Mouse (Mus musculus): ENCODE measurements around the gene Amigo1. TPM values are rescaled to one million over a fixed set of nuclear protein-coding genes. Genes with fewer than 3 reads are reported as not detected.

Gene Amigo1
- total and polyA plus RNA-seq, 3 experiments: 0.46 to 0.98 (median 0.66) TPM

DNA sequence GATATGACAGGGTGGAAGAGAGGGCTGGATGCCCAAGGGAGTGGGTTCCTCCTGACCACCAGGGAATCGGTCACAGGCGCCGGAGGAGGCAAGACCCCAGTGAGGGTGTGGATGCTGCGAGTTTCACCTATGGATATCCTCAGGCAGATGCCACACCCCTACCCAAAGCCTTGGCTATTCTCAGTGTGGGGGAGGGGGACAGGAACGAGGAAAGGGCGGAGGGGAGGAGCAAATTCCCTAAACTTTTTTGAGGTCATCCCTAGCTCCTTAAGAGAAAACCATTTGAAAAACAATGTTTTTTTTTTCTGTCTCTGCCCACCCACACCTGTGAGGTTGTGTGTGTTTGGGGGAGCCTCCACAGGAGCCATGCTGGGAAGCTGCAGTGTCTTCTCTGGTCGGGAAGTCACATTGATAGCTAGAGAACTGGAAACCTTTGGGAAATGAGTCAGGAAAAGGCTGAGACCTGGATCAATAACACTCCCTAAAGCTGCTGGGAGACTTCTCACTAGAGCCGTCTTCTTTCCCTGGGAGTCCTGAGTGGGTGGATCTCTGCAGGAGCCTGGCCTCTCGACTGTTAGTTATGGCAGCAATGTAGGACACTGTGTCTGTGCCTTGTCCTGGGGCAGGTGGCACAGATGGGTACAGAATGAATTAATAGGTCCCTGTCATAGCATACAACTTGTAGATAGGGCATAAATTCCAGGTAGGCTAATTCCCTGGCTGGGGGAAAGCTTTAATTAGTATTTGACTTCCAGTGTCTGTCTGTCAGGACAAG is 2.8 kb downstream of the Amigo1 start:
- ATAC-seq (ENCODE audit: extremely low read depth, insufficient number of reproducible peaks, low FRiP score, poor library complexity, severe bottlenecking) (no peak), DNase-seq (ENCODE audit: low spot score) (no peak)
- no peak overlapping the region for H3K4me3 ChIP-seq (ENCODE audit: low read depth, low read length)
- no peaks in the 10 kb centered on the region for H3K9me3 ChIP-seq (replicated peaks)
- peaks cover 44% of the 10 kb centered on the region for H3K27me3 ChIP-seq (ENCODE audit: insufficient read depth, low read length)
- peaks cover 12% of the 10 kb centered on the region for H3K36me3 ChIP-seq (replicated peaks)
- TF ChIP-seq TAL1 (conservative IDR thresholded peaks at IDR 0.05; ENCODE audit: low read depth, low read length) (no peak), GATA1 (IDR thresholded peaks at IDR 0.05; ENCODE audit: borderline replicate concordance, low read length) (no peak), POLR2AphosphoS5 (IDR thresholded peaks at IDR 0.05; ENCODE audit: insufficient replicate concordance, low read depth, low read length) (no peak), CTCF (IDR thresholded peaks at IDR 0.05; ENCODE audit: low read depth, low read length) (no peak), GATA2 (IDR thresholded peaks at IDR 0.05; ENCODE audit: borderline replicate concordance, low read depth, low read length) (no peak)
- H3K4me1 ChIP-seq (ENCODE audit: insufficient read depth, low read depth, low read length): peaks cover 31% of the 10 kb centered on the region

DNA sequence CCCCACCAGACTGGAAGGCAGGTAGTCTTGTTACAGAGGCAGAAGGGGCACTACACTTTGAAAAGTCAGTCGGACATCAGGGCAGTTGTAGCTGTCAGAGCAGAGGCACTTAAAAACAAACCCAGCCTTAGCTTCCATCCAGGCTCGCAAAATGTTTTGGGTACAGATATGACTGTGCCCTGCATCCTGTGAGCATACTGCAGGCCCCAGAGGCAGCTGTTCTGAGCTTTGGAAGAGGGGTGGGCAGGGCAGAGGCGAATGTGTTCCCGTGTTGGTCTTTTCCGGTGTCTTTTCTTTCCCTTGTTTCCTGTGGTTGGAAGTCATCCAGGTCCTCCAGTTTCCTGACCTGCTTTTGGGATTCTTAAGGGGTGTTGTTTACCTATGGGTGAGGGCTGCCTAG is 3.8 kb downstream of the Amigo1 start:
- ATAC-seq (ENCODE audit: extremely low read depth, insufficient number of reproducible peaks, low FRiP score, poor library complexity, severe bottlenecking): no peak
- no peak for TF ChIP-seq GATA2 (IDR thresholded peaks at IDR 0.05; ENCODE audit: borderline replicate concordance, low read depth, low read length)
- TF ChIP-seq GATA1 (IDR thresholded peaks at IDR 0.05; ENCODE audit: borderline replicate concordance, low read length): no peak
- TF ChIP-seq CTCF (IDR thresholded peaks at IDR 0.05; ENCODE audit: low read depth, low read length): no peak
- TF ChIP-seq POLR2AphosphoS5 (IDR thresholded peaks at IDR 0.05; ENCODE audit: insufficient replicate concordance, low read depth, low read length): no peak
- TF ChIP-seq TAL1 (conservative IDR thresholded peaks at IDR 0.05; ENCODE audit: low read depth, low read length): no peak
- Histone ChIP-seq H3K27me3 (ENCODE audit: insufficient read depth, low read length) (peaks cover 38% of the 10 kb centered on the region), H3K4me3 (ENCODE audit: low read depth, low read length) (no peak overlapping the region), H3K36me3 (replicated peaks) (peaks cover 17% of the 10 kb centered on the region), H3K4me1 (ENCODE audit: insufficient read depth, low read depth, low read length) (peaks cover 33% of the 10 kb centered on the region), H3K9me3 (replicated peaks) (no peaks in the 10 kb centered on the region)
- no peak for DNase-seq (ENCODE audit: low spot score)

GRCm38 (mm10) chr3:108193686-108194085 is 7.6 kb downstream of the Amigo1 start:
- peaks cover 51% of the 10 kb centered on the region for H3K36me3 ChIP-seq (replicated peaks)
- H3K4me1 ChIP-seq (ENCODE audit: insufficient read depth, low read depth, low read length): peaks cover 14% of the 10 kb centered on the region
- H3K27me3 ChIP-seq (ENCODE audit: insufficient read depth, low read length): peaks cover 7% of the 10 kb centered on the region
- no peak for TF ChIP-seq POLR2AphosphoS5 (IDR thresholded peaks at IDR 0.05; ENCODE audit: insufficient replicate concordance, low read depth, low read length)
- TF ChIP-seq GATA2 (IDR thresholded peaks at IDR 0.05; ENCODE audit: borderline replicate concordance, low read depth, low read length): no peak
- no peak for TF ChIP-seq CTCF (IDR thresholded peaks at IDR 0.05; ENCODE audit: low read depth, low read length)
- no peak for TF ChIP-seq GATA1 (IDR thresholded peaks at IDR 0.05; ENCODE audit: borderline replicate concordance, low read length)
- no peak for TF ChIP-seq TAL1 (conservative IDR thresholded peaks at IDR 0.05; ENCODE audit: low read depth, low read length)
- no peaks in the 10 kb centered on the region for H3K9me3 ChIP-seq (replicated peaks)
- H3K4me3 ChIP-seq (ENCODE audit: low read depth, low read length): no peak overlapping the region
- no peak for ATAC-seq (ENCODE audit: extremely low read depth, insufficient number of reproducible peaks, low FRiP score, poor library complexity, severe bottlenecking)
- DNase-seq (ENCODE audit: low spot score): no peak

- H3K36me3 ChIP-seq (replicated peaks): peaks cover 60% of the 10 kb centered on the region
- no peak for ATAC-seq (ENCODE audit: extremely low read depth, insufficient number of reproducible peaks, low FRiP score, poor library complexity, severe bottlenecking)
- H3K4me1 ChIP-seq (ENCODE audit: insufficient read depth, low read depth, low read length): peaks cover 28% of the 10 kb centered on the region
- DNase-seq (ENCODE audit: low spot score): no peak
- H3K27me3 ChIP-seq (ENCODE audit: insufficient read depth, low read length): no peaks in the 10 kb centered on the region
- H3K4me3 ChIP-seq (ENCODE audit: low read depth, low read length): no peak overlapping the region
- TF ChIP-seq CTCF (IDR thresholded peaks at IDR 0.05; ENCODE audit: low read depth, low read length) (no peak), GATA1 (IDR thresholded peaks at IDR 0.05; ENCODE audit: borderline replicate concordance, low read length) (no peak), TAL1 (conservative IDR thresholded peaks at IDR 0.05; ENCODE audit: low read depth, low read length) (no peak), POLR2AphosphoS5 (IDR thresholded peaks at IDR 0.05; ENCODE audit: insufficient replicate concordance, low read depth, low read length) (no peak), GATA2 (IDR thresholded peaks at IDR 0.05; ENCODE audit: borderline replicate concordance, low read depth, low read length) (no peak)
- H3K9me3 ChIP-seq (replicated peaks): no peaks in the 10 kb centered on the region
Observed at GRCm38 (mm10) chr3:108195287-108195686, 9.2 kb downstream of the Amigo1 start.

- H3K4me3 ChIP-seq (ENCODE audit: low read depth, low read length): no peak overlapping the region
- H3K9me3 ChIP-seq (replicated peaks): no peaks in the 10 kb centered on the region
- peaks cover 28% of the 10 kb centered on the region for H3K4me1 ChIP-seq (ENCODE audit: insufficient read depth, low read depth, low read length)
- no peak for TF ChIP-seq CTCF (IDR thresholded peaks at IDR 0.05; ENCODE audit: low read depth, low read length)
- no peak for TF ChIP-seq GATA1 (IDR thresholded peaks at IDR 0.05; ENCODE audit: borderline replicate concordance, low read length)
- no peak for TF ChIP-seq TAL1 (conservative IDR thresholded peaks at IDR 0.05; ENCODE audit: low read depth, low read length)
- TF ChIP-seq POLR2AphosphoS5 (IDR thresholded peaks at IDR 0.05; ENCODE audit: insufficient replicate concordance, low read depth, low read length): no peak
- TF ChIP-seq GATA2 (IDR thresholded peaks at IDR 0.05; ENCODE audit: borderline replicate concordance, low read depth, low read length): no peak
- peaks cover 60% of the 10 kb centered on the region for H3K36me3 ChIP-seq (replicated peaks)
- no peak for DNase-seq (ENCODE audit: low spot score)
- no peaks in the 10 kb centered on the region for H3K27me3 ChIP-seq (ENCODE audit: insufficient read depth, low read length)
- ATAC-seq (ENCODE audit: extremely low read depth, insufficient number of reproducible peaks, low FRiP score, poor library complexity, severe bottlenecking): no peak
Observed at GRCm38 (mm10) chr3:108195941-108196590, 9.9 kb downstream of the Amigo1 start.

DNA sequence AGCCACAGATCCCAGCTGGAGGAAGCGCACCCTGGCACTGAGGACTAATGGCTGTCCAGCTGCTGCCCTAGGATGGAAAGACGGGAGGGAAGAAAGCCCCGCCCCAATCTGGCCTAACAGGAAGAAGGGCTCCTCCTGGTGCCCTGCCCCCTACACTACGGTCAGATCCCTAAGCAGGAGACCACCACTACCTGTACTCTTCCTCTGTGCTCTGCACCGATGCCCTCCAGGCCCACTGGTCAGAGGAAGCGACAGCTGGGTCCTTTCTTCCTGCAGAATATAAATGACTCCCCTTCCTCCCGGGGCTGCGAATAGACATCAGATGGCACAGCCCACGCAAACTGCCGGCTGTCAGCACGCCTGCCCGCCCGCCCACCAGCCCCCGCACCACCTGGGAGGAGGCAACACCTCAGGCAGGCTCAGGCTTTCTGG is 10.9 kb downstream of the Amigo1 start:
- ATAC-seq (ENCODE audit: extremely low read depth, insufficient number of reproducible peaks, low FRiP score, poor library complexity, severe bottlenecking): no peak
- no peak for DNase-seq (ENCODE audit: low spot score)
- Histone ChIP-seq H3K4me1 (ENCODE audit: insufficient read depth, low read depth, low read length) (peaks cover 36% of the 10 kb centered on the region), H3K36me3 (replicated peaks) (peaks cover 68% of the 10 kb centered on the region), H3K27me3 (ENCODE audit: insufficient read depth, low read length) (no peaks in the 10 kb centered on the region), H3K4me3 (ENCODE audit: low read depth, low read length) (no peak overlapping the region), H3K9me3 (replicated peaks) (no peaks in the 10 kb centered on the region)
- no peak for TF ChIP-seq TAL1 (conservative IDR thresholded peaks at IDR 0.05; ENCODE audit: low read depth, low read length)
- no peak for TF ChIP-seq POLR2AphosphoS5 (IDR thresholded peaks at IDR 0.05; ENCODE audit: insufficient replicate concordance, low read depth, low read length)
- TF ChIP-seq GATA1 (IDR thresholded peaks at IDR 0.05; ENCODE audit: borderline replicate concordance, low read length): no peak
- TF ChIP-seq CTCF (IDR thresholded peaks at IDR 0.05; ENCODE audit: low read depth, low read length): no peak
- TF ChIP-seq GATA2 (IDR thresholded peaks at IDR 0.05; ENCODE audit: borderline replicate concordance, low read depth, low read length): no peak
